Mouse (Mus musculus): ENCODE data around the gene Frmd4b. TPM values are rescaled to one million over a fixed set of nuclear protein-coding genes. Genes with fewer than 3 reads are reported as not detected.

Gene Frmd4b
- total and polyA plus RNA-seq, 3 experiments, result 0.13 to 0.70 (median 0.13) TPM

- in situ Hi-C loops (cut with MboI; ENCODE audit: low pct_ligation_motif_present, low pct_unique_long_range_greater_than_20kb, low sequenced_read_pairs) (no loop called here), dilution Hi-C loops (cut with MboI; ENCODE audit: extremely low pct_ligation_motif_present, extremely low pct_unique_long_range_greater_than_20kb, low sequenced_read_pairs) (no loop called here)
- Histone ChIP-seq H3K4me3 (replicated peaks in 1 of 3; ENCODE audit: low read depth in 2 of 3, low read length in 2 of 3, poor library complexity in 1 of 3) (no peak overlapping the region), H3K9me3 (replicated peaks; ENCODE audit: low read length) (no peaks in the 10 kb centered on the region), H3K27ac (ENCODE audit: insufficient read depth, low read depth) (no peak overlapping the region), H3K9ac (ENCODE audit: insufficient read depth, low read depth) (no peak overlapping the region), H3K27me3 (replicated peaks) (no peaks in the 10 kb centered on the region), H3K79me2 (replicated peaks; ENCODE audit: control insufficient read depth, extremely low read depth, insufficient read depth, poor library complexity, severe bottlenecking) (no peaks in the 10 kb centered on the region), H3K36me3 (replicated peaks in 1 of 2; ENCODE audit: control insufficient read depth in 1 of 2, insufficient read depth in 1 of 2, low read length in 1 of 2) (no peaks in the 10 kb centered on the region), H3K4me2 (ENCODE audit: insufficient read depth, low read depth, poor library complexity, severe bottlenecking) (no peak overlapping the region), H3K4me1 (ENCODE audit: control insufficient read depth in 1 of 2, insufficient read depth in 2 of 2) (peaks cover 0 to 4% of the 10 kb centered on the region in 2 experiments; a peak in 1 of 4 replicates)
- TF ChIP-seq ZC3H11A (IDR thresholded peaks at IDR 0.05; ENCODE audit: low read depth, low read length) (no peak), ETS1 (conservative IDR thresholded peaks at IDR 0.05; ENCODE audit: low read depth, low read length) (no peak), SMC3 (IDR thresholded peaks at IDR 0.05; ENCODE audit: low read depth, low read length) (no peak), MXI1 (IDR thresholded peaks at IDR 0.05; ENCODE audit: low read depth, low read length) (no peak), USF1 (IDR thresholded peaks at IDR 0.05; ENCODE audit: low read depth, low read length) (no peak), CTCF (conservative IDR thresholded peaks at IDR 0.05 in 1 of 2, IDR thresholded peaks at IDR 0.05 in 1 of 2; ENCODE audit: low read depth in 2 of 2, low read length in 2 of 2) (no peak), TCF12 (IDR thresholded peaks at IDR 0.05; ENCODE audit: low read depth, low read length) (no peak), POLR2AphosphoS2 (IDR thresholded peaks at IDR 0.05; ENCODE audit: low read depth, low read length) (no peak), TBP (conservative IDR thresholded peaks at IDR 0.05; ENCODE audit: low read depth, low read length) (no peak), ZNF384 (IDR thresholded peaks at IDR 0.05; ENCODE audit: low read depth, low read length) (no peak), JUND (conservative IDR thresholded peaks at IDR 0.05; ENCODE audit: low read depth, low read length) (no peak), ZMIZ1 (IDR thresholded peaks at IDR 0.05; ENCODE audit: low read depth, low read length) (no peak), USF2 (conservative IDR thresholded peaks at IDR 0.05; ENCODE audit: low read depth, low read length) (no peak), CHD2 (IDR thresholded peaks at IDR 0.05; ENCODE audit: low read length) (no peak), NRF1 (IDR thresholded peaks at IDR 0.05; ENCODE audit: low read depth, low read length) (no peak)
- DNase-seq (ENCODE audit: extremely low read depth), result no peak
Measured at GRCm38 (mm10) chr6:97572226-97572625, 45.1 kb downstream of the Frmd4b start.

GRCm38 (mm10) chr6:97568538-97568937 lies 48.8 kb downstream of the Frmd4b start:
- dilution Hi-C loops (cut with MboI; ENCODE audit: extremely low pct_ligation_motif_present, extremely low pct_unique_long_range_greater_than_20kb, low sequenced_read_pairs), result no loop called here
- Histone ChIP-seq H3K4me1 (ENCODE audit: control insufficient read depth in 1 of 2, insufficient read depth in 2 of 2) (peaks cover 0 to 4% of the 10 kb centered on the region in 2 experiments; a peak in 1 of 4 replicates), H3K79me2 (replicated peaks; ENCODE audit: control insufficient read depth, extremely low read depth, insufficient read depth, poor library complexity, severe bottlenecking) (no peaks in the 10 kb centered on the region), H3K4me3 (replicated peaks in 1 of 3; ENCODE audit: low read depth in 2 of 3, low read length in 2 of 3, poor library complexity in 1 of 3) (no peak overlapping the region), H3K4me2 (ENCODE audit: insufficient read depth, low read depth, poor library complexity, severe bottlenecking) (no peak overlapping the region), H3K9me3 (replicated peaks; ENCODE audit: low read length) (no peaks in the 10 kb centered on the region), H3K36me3 (replicated peaks in 1 of 2; ENCODE audit: control insufficient read depth in 1 of 2, insufficient read depth in 1 of 2, low read length in 1 of 2) (no peaks in the 10 kb centered on the region), H3K9ac (ENCODE audit: insufficient read depth, low read depth) (no peak overlapping the region), H3K27me3 (replicated peaks) (no peaks in the 10 kb centered on the region), H3K27ac (ENCODE audit: insufficient read depth, low read depth) (no peak overlapping the region)
- TF ChIP-seq JUN (IDR thresholded peaks at IDR 0.05; ENCODE audit: insufficient read depth, low read depth, low read length) (no peak), ELF1 (IDR thresholded peaks at IDR 0.05; ENCODE audit: low read depth, low read length) (no peak), UBTF (IDR thresholded peaks at IDR 0.05; ENCODE audit: low read depth, low read length) (no peak), MAZ (IDR thresholded peaks at IDR 0.05; ENCODE audit: low read depth, low read length) (no peak), KAT2A (IDR thresholded peaks at IDR 0.05; ENCODE audit: insufficient replicate concordance, low read length) (no peak), MAFK (IDR thresholded peaks at IDR 0.05; ENCODE audit: insufficient replicate concordance, low read length) (no peak)
- in situ Hi-C loops (cut with MboI; ENCODE audit: low pct_ligation_motif_present, low pct_unique_long_range_greater_than_20kb, low sequenced_read_pairs), result no loop called here
- DNase-seq (ENCODE audit: extremely low read depth), result no peak

All from CH12.LX (cell line).